Mouse (Mus musculus) midbrain, postnatal 0 days (tissue): ENCODE data around the gene Cops7b. TPM values are rescaled to one million over a fixed set of nuclear protein-coding genes. Genes with fewer than 3 reads are reported as not detected.

ENCODE experiments used
- ATAC-seq: fragments of 200-750 bp; cut with Nextera tagmentation; 2 replicates; pipeline ENCODE4 v1.8.0; 2017; ENCODE audit warnings: moderate number of reproducible peaks, mild to moderate bottlenecking, moderate TSS enrichment, moderate library complexity; ENCODE audit not compliant: low FRiP score
- DNase-seq: peaks from one replicate; pipeline ENCODE4 v3.0.0-alpha.2; 2015; ENCODE audit warnings: low spot score
- H3K27ac ChIP-seq: fragments of 300-500 bp; sonication (generic); 2 replicates; pipeline ENCODE4 v1.5.1; 2014; ENCODE audit warnings: low read depth, mild to moderate bottlenecking, low read length, mixed read lengths
- H3K27me3 ChIP-seq: fragments of 300-500 bp; sonication (generic); 2 replicates; pipeline ENCODE4 v1.6.1; 2014; ENCODE audit warnings: low read length, control low read depth, mixed read lengths; ENCODE audit not compliant: insufficient read depth
- H3K36me3 ChIP-seq: fragments of 300-500 bp; sonication (generic); 2 replicates; pipeline ENCODE4 v1.6.1; 2014; ENCODE audit warnings: low read length, control low read depth, mixed read lengths; ENCODE audit not compliant: insufficient read depth
- H3K4me1 ChIP-seq: fragments of 300-500 bp; sonication (generic); 2 replicates; pipeline ENCODE4 v1.6.1; 2014; ENCODE audit warnings: mild to moderate bottlenecking, control low read depth, antibody characterized with exemption, low read length, mixed read lengths; ENCODE audit not compliant: insufficient read depth
- H3K4me2 ChIP-seq: fragments of 300-500 bp; sonication (generic); 2 replicates; pipeline ENCODE4 v1.6.1; 2014; ENCODE audit warnings: low read depth, mild to moderate bottlenecking, low read length, mixed read lengths; ENCODE audit not compliant: poor library complexity, severe bottlenecking
- H3K4me3 ChIP-seq: fragments of 300-500 bp; sonication (generic); 2 replicates; pipeline ENCODE4 v1.5.1; 2014; ENCODE audit warnings: low read depth, mild to moderate bottlenecking, low read length, moderate library complexity
- H3K9ac ChIP-seq: fragments of 300-500 bp; sonication (generic); replicated peaks from 2 replicates; pipeline ENCODE4 v1.6.1; 2014; ENCODE audit warnings: mild to moderate bottlenecking, low read length, moderate library complexity, mixed read lengths; ENCODE audit not compliant: poor library complexity, severe bottlenecking
- H3K9me3 ChIP-seq: fragments of 300-500 bp; sonication (generic); 2 replicates; pipeline ENCODE4 v1.6.1; 2016; ENCODE audit warnings: low read length, control low read depth
- CTCF ChIP-seq: IDR thresholded peaks from 2 replicates; pipeline ENCODE4 v1.5.1; 2016; ENCODE audit warnings: antibody characterized with exemption, mild to moderate bottlenecking
- WGBS: fragments of 180-500 bp; shearing (Covaris S2); extraction: QIAGEN DNeasy Blood & Tissue Kit; methylation state at CpG from one replicate; pipeline ENCODE4 v1.1.7; 2014; 5-methylcytosine and 5-hydroxymethylcytosine counted together
- polyA plus RNA-seq: library from polyadenylated mRNA; unstranded; fragments of >200 nt; fragmentation: Nextera tagmentation; extraction: Ambion mirVana; gene quantifications from 2 replicates; pipeline ENCODE4 v1.2.1, GENCODE M21; 2015
- total RNA-seq: library from RNA; depleted of rRNA; stranded (reverse); fragments of >200 nt; gene quantifications from 2 replicates; pipeline ENCODE4 v1.2.3, GENCODE M21; 2014

The Cops7b gene
- total and polyA plus RNA-seq, 2 experiments from 2014 or later = 39.0 to 53.4 TPM

DNA sequence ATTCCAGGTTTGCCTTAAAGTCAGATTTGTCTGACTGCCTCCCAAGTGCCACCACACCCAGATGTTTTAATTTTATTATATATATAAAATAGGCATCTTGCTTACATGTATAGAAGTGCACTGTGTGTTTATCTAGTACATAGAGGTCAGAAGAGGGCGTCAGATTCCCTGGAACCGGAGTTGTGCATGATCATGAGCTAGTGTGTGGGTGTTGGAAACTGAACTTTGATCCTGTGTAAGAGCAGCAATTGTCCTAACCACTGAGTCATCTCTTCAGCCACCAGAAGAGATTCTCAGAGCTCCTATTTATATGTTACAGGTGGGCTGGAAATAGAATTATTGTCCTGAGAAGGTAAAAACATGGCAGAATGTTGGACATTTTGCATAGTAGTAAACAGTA lies 17.4 kb downstream of the Cops7b start:
- Histone ChIP-seq H3K9ac (no peak overlapping the region), H3K9me3 (no peaks in the 10 kb centered on the region), H3K27me3 (no peaks in the 10 kb centered on the region), H3K4me1 (no peaks in the 10 kb centered on the region), H3K4me2 (no peak overlapping the region), H3K36me3 (peaks cover 57% of the 10 kb centered on the region), H3K27ac (no peak overlapping the region), H3K4me3 (no peak overlapping the region)
- TF ChIP-seq CTCF = no peak
- ATAC-seq = no peak
- DNase-seq = no peak
- 97% methylated on average over 2 of the region's 2 CpGs for WGBS

DNA sequence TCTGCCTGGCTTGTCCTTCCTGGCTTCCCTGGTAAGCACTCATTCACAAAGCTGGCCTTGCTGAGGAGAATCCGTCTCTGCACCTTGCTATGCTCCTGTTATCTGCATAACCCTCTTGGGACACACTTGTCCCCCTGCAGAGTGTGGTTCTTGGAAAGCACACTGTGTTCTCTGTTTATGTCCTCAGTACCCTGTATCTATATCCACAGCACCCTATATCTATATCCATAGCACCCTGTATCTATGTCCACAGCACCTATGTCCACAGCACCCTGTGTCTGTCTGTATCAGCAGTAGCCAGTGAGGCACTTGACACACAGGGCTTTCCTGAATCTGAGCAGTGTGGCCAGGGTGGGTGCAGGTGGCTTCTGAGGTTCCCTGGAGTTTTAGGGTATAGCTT lies 28.2 kb downstream of the Cops7b start:
- H3K27ac ChIP-seq = no peak overlapping the region
- no peak for DNase-seq
- WGBS = 79% methylated on average over 1 of the region's 1 CpGs

DNA sequence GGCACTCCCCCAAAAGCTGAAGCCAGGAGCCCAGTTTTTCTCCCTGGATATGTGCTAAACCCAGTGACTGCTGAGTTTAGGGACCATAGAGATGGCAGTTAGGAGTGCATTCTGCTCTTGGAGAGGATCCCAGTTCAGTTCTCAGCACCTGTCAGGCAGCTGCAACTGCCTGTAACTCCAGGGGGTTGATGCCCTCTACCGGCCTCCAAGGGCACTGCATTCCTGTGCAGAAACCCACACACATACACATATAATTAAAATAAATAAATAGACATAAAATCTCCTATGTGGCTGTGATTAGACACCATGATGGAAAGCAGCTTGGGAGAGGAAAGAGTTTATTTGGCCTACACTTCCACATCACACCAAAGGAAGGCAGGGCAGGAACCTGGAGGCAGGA lies 29.4 kb downstream of the Cops7b start:
- H3K4me2 ChIP-seq = no peak overlapping the region
- no peak overlapping the region for H3K4me3 ChIP-seq
- H3K36me3 ChIP-seq = peaks cover 11% of the 10 kb centered on the region
- H3K27me3 ChIP-seq = no peaks in the 10 kb centered on the region
- no peaks in the 10 kb centered on the region for H3K9me3 ChIP-seq
- WGBS = 68% methylated on average over 1 of the region's 1 CpGs
- H3K4me1 ChIP-seq = no peaks in the 10 kb centered on the region
- DNase-seq (no peak), ATAC-seq (no peak)
- no peak overlapping the region for H3K9ac ChIP-seq
- TF ChIP-seq CTCF = no peak
- no peak overlapping the region for H3K27ac ChIP-seq

More for the DNA sequence above, 28.2 kb downstream of the Cops7b start:
- no peaks in the 10 kb centered on the region for H3K4me1 ChIP-seq
- peaks cover 15% of the 10 kb centered on the region for H3K36me3 ChIP-seq
- no peak for ATAC-seq
- no peaks in the 10 kb centered on the region for H3K27me3 ChIP-seq
- no peak overlapping the region for H3K4me2 ChIP-seq
- H3K4me3 ChIP-seq = no peak overlapping the region
- TF ChIP-seq CTCF = no peak
- H3K9ac ChIP-seq = no peak overlapping the region
- H3K9me3 ChIP-seq = no peaks in the 10 kb centered on the region

- ATAC-seq (0 out of 2 replicates have a peak, but pooled peaks have one; percentile 55), DNase-seq (peak; percentile 76)
- Histone ChIP-seq H3K4me1 (no peaks in the 10 kb centered on the region), H3K4me3 (no peak overlapping the region), H3K9ac (no peak overlapping the region), H3K27me3 (no peaks in the 10 kb centered on the region), H3K27ac (no peak overlapping the region), H3K36me3 (peaks cover 3% of the 10 kb centered on the region), H3K9me3 (no peaks in the 10 kb centered on the region), H3K4me2 (no peak overlapping the region)
- peak; percentile 81 for TF ChIP-seq CTCF
Observed at GRCm38 (mm10) chr1:86614269-86614668, 31.6 kb downstream of the Cops7b start.

DNA sequence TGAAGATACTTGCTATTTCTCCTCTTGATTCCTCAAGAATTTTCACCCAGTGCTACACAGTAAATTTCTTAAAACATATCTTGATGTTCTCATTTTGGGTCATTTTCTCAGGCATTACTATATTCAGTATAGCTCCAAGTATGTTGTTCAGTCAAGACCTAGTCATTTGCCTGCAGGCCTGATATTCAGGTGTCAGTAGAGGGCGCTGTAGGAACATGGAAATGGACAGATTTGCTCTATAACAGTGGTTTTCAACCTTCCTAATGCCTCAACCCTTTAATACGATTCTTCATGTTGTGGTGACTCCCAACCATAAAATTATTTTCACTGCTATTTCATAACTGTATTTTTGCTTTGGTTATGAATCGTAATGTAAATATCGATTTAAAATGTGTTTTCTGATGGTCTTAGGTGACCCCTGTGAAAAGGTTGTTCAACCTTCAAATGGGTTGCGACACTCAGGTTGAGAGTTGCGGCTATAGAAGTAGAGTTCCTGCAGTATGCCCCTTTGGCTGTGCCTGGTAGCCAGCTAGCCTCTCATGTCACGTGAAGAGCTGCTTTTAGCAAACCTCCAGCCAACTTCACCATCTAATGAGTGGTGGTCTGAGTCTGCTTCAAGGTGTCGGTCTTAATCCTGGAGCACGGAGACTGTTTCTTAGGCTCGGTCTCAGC lies 35.9 kb downstream of the Cops7b start:
- no peak overlapping the region for H3K4me3 ChIP-seq
- H3K36me3 ChIP-seq = no peaks in the 10 kb centered on the region
- H3K4me1 ChIP-seq = no peaks in the 10 kb centered on the region
- H3K4me2 ChIP-seq = no peak overlapping the region
- H3K27ac ChIP-seq = no peak overlapping the region
- ATAC-seq = peak; percentile 57; the same call in 1 of the 2 replicates
- H3K9ac ChIP-seq = no peak overlapping the region
- TF ChIP-seq CTCF = peak; percentile 91
- H3K9me3 ChIP-seq = no peaks in the 10 kb centered on the region
- peak; percentile 87 for DNase-seq
- H3K27me3 ChIP-seq = no peaks in the 10 kb centered on the region
- WGBS = 62% methylated on average over 10 of the region's 10 CpGs

DNA sequence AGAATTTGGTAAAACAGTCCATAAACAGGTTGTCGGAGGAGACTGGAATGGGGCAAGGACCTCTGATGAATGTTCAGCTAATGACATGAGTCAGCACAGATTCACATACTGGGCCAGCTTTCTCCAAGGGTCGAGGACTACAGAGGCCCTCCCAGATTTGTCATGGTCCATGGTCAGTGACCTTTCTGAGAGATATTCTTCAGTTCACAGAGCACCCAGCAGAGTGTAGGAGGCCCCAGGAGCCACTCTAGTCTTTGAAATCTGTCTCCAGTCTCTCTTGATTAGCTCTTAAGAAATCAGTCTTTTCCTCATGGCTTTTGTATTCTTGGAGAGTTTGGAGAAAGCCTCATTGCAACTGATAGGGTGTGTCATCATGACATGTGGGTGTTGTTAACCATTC lies 39.6 kb downstream of the Cops7b start:
- Histone ChIP-seq H3K9ac (no peak overlapping the region), H3K4me3 (no peak overlapping the region), H3K4me1 (no peaks in the 10 kb centered on the region), H3K27ac (no peak overlapping the region), H3K9me3 (no peaks in the 10 kb centered on the region), H3K27me3 (no peaks in the 10 kb centered on the region), H3K36me3 (no peaks in the 10 kb centered on the region), H3K4me2 (no peak overlapping the region)
- DNase-seq (no peak), ATAC-seq (no peak)
- WGBS = 56% methylated on average over 2 of the region's 2 CpGs
- no peak for TF ChIP-seq CTCF
